Mouse (Mus musculus): Measurements from ENCODE around the gene Mto1. TPM values are rescaled to one million over a fixed set of nuclear protein-coding genes. Genes with fewer than 3 reads are reported as not detected.

Gene Mto1
- polyA plus RNA-seq (2015; fragmentation: Nextera tagmentation; extraction: Ambion mirVana) = 26.6 and 28.4 TPM in 2 replicates

GRCm38 (mm10) chr9:78447973-78448873, at the start of gene Mto1, which contains the start of gene Gm17324:
Gene Mto1 (plus strand): TSS chr9:78448208.
Gene Gm17324 (minus strand): TSS chr9:78448786.
- H3K9ac ChIP-seq = peak within 1 kb of the TSS; percentile 92
- peak within 1 kb of the TSS; percentile 63 for H3K4me2 ChIP-seq
- under 1% methylated on average over 95 of the region's 96 CpGs for WGBS
- peak; percentile 94 for ATAC-seq (ENCODE audit: low read depth)
- H3K4me3 ChIP-seq = peak within 1 kb of the TSS; percentile 95
- H3K4me1 ChIP-seq (replicated peaks) = peaks cover 17% of the 10 kb centered on the region
- H3K36me3 ChIP-seq = peaks cover 25% of the 10 kb centered on the region
- H3K9me3 ChIP-seq = no peaks in the 10 kb centered on the region
- peak within 1 kb of the TSS; percentile 93 for H3K27ac ChIP-seq (replicated peaks)
- peaks cover 40% of the 10 kb centered on the region for H3K27me3 ChIP-seq

- H3K27me3 ChIP-seq = peaks cover 30% of the 10 kb centered on the region
- no peak for ATAC-seq (ENCODE audit: low read depth)
- H3K9me3 ChIP-seq = no peaks in the 10 kb centered on the region
- no peak overlapping the region for H3K27ac ChIP-seq (replicated peaks)
- 89% methylated on average over 5 of the region's 5 CpGs for WGBS
- H3K4me2 ChIP-seq = no peak overlapping the region
- H3K9ac ChIP-seq = no peak overlapping the region
- H3K4me3 ChIP-seq = no peak overlapping the region
- H3K4me1 ChIP-seq (replicated peaks) = peaks cover 6% of the 10 kb centered on the region
- no peaks in the 10 kb centered on the region for H3K36me3 ChIP-seq
These were observed 47.4 kb upstream of the Mto1 start for GRCm38 (mm10) chr9:78400570-78400969.

- Histone ChIP-seq H3K9me3 (no peaks in the 10 kb centered on the region), H3K36me3 (no peaks in the 10 kb centered on the region), H3K4me3 (no peak overlapping the region), H3K4me1 (replicated peaks) (no peaks in the 10 kb centered on the region), H3K4me2 (no peak overlapping the region), H3K9ac (no peak overlapping the region), H3K27ac (replicated peaks) (no peak overlapping the region), H3K27me3 (peaks cover 20% of the 10 kb centered on the region)
- 86% methylated on average over 7 of the region's 7 CpGs for WGBS
- no peak for ATAC-seq (ENCODE audit: low read depth)
These were observed 46.4 kb upstream of the Mto1 start for GRCm38 (mm10) chr9:78401596-78401995.

GRCm38 (mm10) chr9:78427362-78427781, 20.6 kb upstream of the Mto1 start:
- peak overlapping the region; percentile 58 for H3K4me2 ChIP-seq
- no peaks in the 10 kb centered on the region for H3K36me3 ChIP-seq
- no peaks in the 10 kb centered on the region for H3K9me3 ChIP-seq
- peak overlapping the region; percentile 49; the same call in 1 of the 2 replicates for H3K9ac ChIP-seq
- no peaks in the 10 kb centered on the region for H3K27me3 ChIP-seq
- H3K4me1 ChIP-seq (replicated peaks) = 0 out of 2 replicates have a peak, but pooled peaks cover 5% of the 10 kb centered on the region
- peak overlapping the region; percentile 32 for H3K4me3 ChIP-seq
- WGBS = 32% methylated on average over 26 of the region's 27 CpGs
- H3K27ac ChIP-seq (replicated peaks) = no peak overlapping the region
- no peak for ATAC-seq (ENCODE audit: low read depth)

GRCm38 (mm10) chr9:78428185-78428584, 19.8 kb upstream of the Mto1 start:
- Histone ChIP-seq H3K9me3 (no peaks in the 10 kb centered on the region), H3K4me3 (no peak overlapping the region), H3K9ac (no peak overlapping the region), H3K36me3 (no peaks in the 10 kb centered on the region), H3K4me2 (no peak overlapping the region), H3K4me1 (replicated peaks) (0 out of 2 replicates have a peak, but pooled peaks cover 5% of the 10 kb centered on the region), H3K27ac (replicated peaks) (no peak overlapping the region), H3K27me3 (no peaks in the 10 kb centered on the region)
- 89% methylated on average over 6 of the region's 6 CpGs for WGBS
- ATAC-seq (ENCODE audit: low read depth) = no peak

- H3K9ac ChIP-seq = no peak overlapping the region
- 89% methylated on average over 4 of the region's 4 CpGs for WGBS
- H3K27me3 ChIP-seq = no peaks in the 10 kb centered on the region
- no peak overlapping the region for H3K4me2 ChIP-seq
- H3K4me1 ChIP-seq (replicated peaks) = 0 out of 2 replicates have a peak, but pooled peaks cover 5% of the 10 kb centered on the region
- no peak overlapping the region for H3K27ac ChIP-seq (replicated peaks)
- no peak for ATAC-seq (ENCODE audit: low read depth)
- no peak overlapping the region for H3K4me3 ChIP-seq
- no peaks in the 10 kb centered on the region for H3K9me3 ChIP-seq
- H3K36me3 ChIP-seq = no peaks in the 10 kb centered on the region
These were observed 19.1 kb upstream of the Mto1 start for GRCm38 (mm10) chr9:78428870-78429432.

GRCm38 (mm10) chr9:78429551-78429950, 18.5 kb upstream of the Mto1 start:
- Histone ChIP-seq H3K4me1 (replicated peaks) (0 out of 2 replicates have a peak, but pooled peaks cover 5% of the 10 kb centered on the region), H3K9ac (no peak overlapping the region), H3K27ac (replicated peaks) (no peak overlapping the region), H3K9me3 (no peaks in the 10 kb centered on the region), H3K36me3 (no peaks in the 10 kb centered on the region), H3K4me2 (no peak overlapping the region), H3K4me3 (no peak overlapping the region), H3K27me3 (no peaks in the 10 kb centered on the region)
- 65% methylated on average over 2 of the region's 2 CpGs for WGBS
- ATAC-seq (ENCODE audit: low read depth) = no peak

- no peak for ATAC-seq (ENCODE audit: low read depth)
- no peak overlapping the region for H3K4me3 ChIP-seq
- no peaks in the 10 kb centered on the region for H3K9me3 ChIP-seq
- H3K4me1 ChIP-seq (replicated peaks) = 0 out of 2 replicates have a peak, but pooled peaks cover 5% of the 10 kb centered on the region
- WGBS = 76% methylated on average over 6 of the region's 6 CpGs
- H3K27me3 ChIP-seq = no peaks in the 10 kb centered on the region
- no peak overlapping the region for H3K9ac ChIP-seq
- H3K27ac ChIP-seq (replicated peaks) = no peak overlapping the region
- no peak overlapping the region for H3K4me2 ChIP-seq
- no peaks in the 10 kb centered on the region for H3K36me3 ChIP-seq
These were observed 17.5 kb upstream of the Mto1 start for GRCm38 (mm10) chr9:78430486-78430885.

- Histone ChIP-seq H3K4me1 (replicated peaks) (0 out of 2 replicates have a peak, but pooled peaks cover 3% of the 10 kb centered on the region), H3K27me3 (peaks cover 5% of the 10 kb centered on the region; the same call in 1 of the 2 replicates), H3K4me3 (no peak overlapping the region), H3K9ac (no peak overlapping the region), H3K27ac (replicated peaks) (no peak overlapping the region), H3K36me3 (no peaks in the 10 kb centered on the region), H3K4me2 (no peak overlapping the region), H3K9me3 (no peaks in the 10 kb centered on the region)
- WGBS = 86% methylated on average over 5 of the region's 5 CpGs
- no peak for ATAC-seq (ENCODE audit: low read depth)
These were observed 15.5 kb upstream of the Mto1 start for GRCm38 (mm10) chr9:78432471-78432870.

- ATAC-seq (ENCODE audit: low read depth) = no peak
- 66% methylated on average over 5 of the region's 5 CpGs for WGBS
- Histone ChIP-seq H3K27ac (replicated peaks) (no peak overlapping the region), H3K27me3 (peaks cover 64% of the 10 kb centered on the region), H3K4me1 (replicated peaks) (peaks cover 11% of the 10 kb centered on the region), H3K4me3 (no peak overlapping the region), H3K4me2 (no peak overlapping the region), H3K9ac (no peak overlapping the region), H3K9me3 (no peaks in the 10 kb centered on the region), H3K36me3 (no peaks in the 10 kb centered on the region)
These were observed 8.6 kb upstream of the Mto1 start for GRCm38 (mm10) chr9:78439426-78439825.

- Histone ChIP-seq H3K27me3 (peaks cover 86% of the 10 kb centered on the region), H3K9me3 (no peaks in the 10 kb centered on the region), H3K36me3 (no peaks in the 10 kb centered on the region), H3K4me2 (peak overlapping the region; percentile 69), H3K27ac (replicated peaks) (no peak overlapping the region), H3K4me1 (replicated peaks) (peaks cover 11% of the 10 kb centered on the region), H3K9ac (peak overlapping the region; percentile 58; the same call in 1 of the 2 replicates), H3K4me3 (peak overlapping the region; percentile 44)
- ATAC-seq (ENCODE audit: low read depth) = 0 out of 2 replicates have a peak, but pooled peaks have one; percentile 49
- WGBS = 3% methylated on average over 9 of the region's 9 CpGs
These were observed 5.8 kb upstream of the Mto1 start for GRCm38 (mm10) chr9:78442237-78442578.

All from neural tube, embryonic 13.5 days (tissue).